In genomic region chr6:28832751-28833291, GRCm38 (mm10) we compare ENCODE assay signal across 9 mouse cellular contexts. TPM values are rescaled to one million over a fixed set of nuclear protein-coding genes. Genes with fewer than 3 reads are reported as not detected.
DNase-seq lines count a peak whose midpoint lies in the region; ATAC-seq and TF ChIP-seq lines count a peak whose summit lies in the region.
"Had no signal": no experiment of that assay in that cellular context is flagged by ENCODE, and none has a peak within 500 bp of the region (broad histone marks: within the 10 kb centered on the region; RNA-seq: fewer than 3 reads in every experiment).

No protein-coding gene starts in this region.

- peak overlapping the region; percentile 94 for H3K27ac ChIP-seq in hindbrain, embryonic 10.5 days
- H3K27ac ChIP-seq in limb, embryonic 12.5 days: no peak overlapping the region

- peak; percentile 20 for ATAC-seq in activated CD4-positive, CD25-positive, alpha-beta regulatory T cell, adult 4 months
- ATAC-seq in limb, embryonic 12.5 days (ENCODE audit: insufficient number of reproducible peaks, insufficient read depth, low FRiP score, low TSS enrichment, low read depth): peak; percentile 60; the same call in 1 of the 2 replicates
- ATAC-seq: Patski had no signal

- no peak for TF ChIP-seq POLR2A in myocyte (IDR thresholded peaks at IDR 0.05; ENCODE audit: insufficient read length, low read depth)

- H3K9ac ChIP-seq in limb, embryonic 12.5 days (replicated peaks): peak overlapping the region; percentile 66

- H3K36me3 ChIP-seq in hindbrain, embryonic 10.5 days: peaks cover 10% of the 10 kb centered on the region
- peaks cover 6% of the 10 kb centered on the region; the same call in 1 of the 2 replicates for H3K36me3 ChIP-seq in limb, embryonic 12.5 days
- no peaks in the 10 kb centered on the region for H3K36me3 ChIP-seq in myocyte (ENCODE audit: control insufficient read depth, insufficient read depth)

- peaks cover 6% of the 10 kb centered on the region for H3K79me2 ChIP-seq in myocyte (ENCODE audit: control insufficient read depth, insufficient read depth)

- peaks cover 45% of the 10 kb centered on the region for H3K27me3 ChIP-seq in hindbrain, embryonic 10.5 days (ENCODE audit: insufficient read depth, poor library complexity, severe bottlenecking)
- peaks cover 62% of the 10 kb centered on the region for H3K27me3 ChIP-seq in limb, embryonic 12.5 days
- no peaks in the 10 kb centered on the region for H3K27me3 ChIP-seq in myocyte (ENCODE audit: control insufficient read depth, insufficient read depth, insufficient read length)
- H3K27me3 ChIP-seq: Patski had no signal

- peaks cover 62% of the 10 kb centered on the region for H3K4me1 ChIP-seq in hindbrain, embryonic 10.5 days (replicated peaks)
- peaks cover 25% of the 10 kb centered on the region for H3K4me1 ChIP-seq in limb, embryonic 12.5 days (replicated peaks)

- H3ac ChIP-seq in myocyte (ENCODE audit: control insufficient read depth, insufficient read length): peak overlapping the region; percentile 23

- peak overlapping the region; percentile 100 for H3K4me2 ChIP-seq in limb, embryonic 12.5 days
- H3K4me2 ChIP-seq in myocyte (ENCODE audit: low read depth): peak overlapping the region; percentile 38

- under 1% methylated on average over 58 of the region's 58 CpGs for WGBS in hindbrain, embryonic 10.5 days
- 0% methylated on average over 58 of the region's 58 CpGs for WGBS in limb, embryonic 12.5 days

- no peaks in the 10 kb centered on the region for H3K9me3 ChIP-seq in hindbrain, embryonic 10.5 days
- H3K9me3 ChIP-seq in limb, embryonic 12.5 days: no peaks in the 10 kb centered on the region

- peak; percentile 21 for DNase-seq in kidney, adult 18-20 months
- no peak for DNase-seq in kidney, postnatal 25 days
- DNase-seq in embryo, embryonic 9.5 days (ENCODE audit: extremely low spot score): peak; percentile 68
- DNase-seq in hindbrain, embryonic 10.5 days (ENCODE audit: low spot score): peak; percentile 69
- no peak for DNase-seq in ovary, adult 18-20 months (ENCODE audit: low spot score)

- peak overlapping the region; percentile 80 for H3K4me3 ChIP-seq in hindbrain, embryonic 10.5 days
- peak overlapping the region; percentile 67 for H3K4me3 ChIP-seq in limb, embryonic 12.5 days (replicated peaks)
- no peak overlapping the region for H3K4me3 ChIP-seq in myocyte

TF ChIP-seq in myocyte, 11 proteins besides CTCF, POLR2A, EP300 and RAD21:
- TF ChIP-seq MAX (IDR thresholded peaks at IDR 0.05; ENCODE audit: low read depth) (no peak), REST (IDR thresholded peaks at IDR 0.05; ENCODE audit: insufficient read depth, insufficient read length) (no peak), CEBPB (IDR thresholded peaks at IDR 0.05; ENCODE audit: insufficient read depth, poor library complexity, severe bottlenecking) (no peak), MYOD1 (IDR thresholded peaks at IDR 0.05; ENCODE audit: control insufficient read depth in 1 of 3, insufficient read length in 2 of 3, low read depth in 2 of 3) (no peak), TCF12 (IDR thresholded peaks at IDR 0.05; ENCODE audit: insufficient read depth, poor library complexity, severe bottlenecking) (no peak), TCF3 (IDR thresholded peaks at IDR 0.05; ENCODE audit: insufficient read length, low read depth) (no peak), USF1 (IDR thresholded peaks at IDR 0.05; ENCODE audit: low read depth) (no peak), MYOG (IDR thresholded peaks at IDR 0.05; ENCODE audit: control insufficient read depth in 1 of 3, insufficient read depth in 1 of 3, insufficient read length in 2 of 3, low read depth in 2 of 3) (no peak), POLR2AphosphoS2 (IDR thresholded peaks at IDR 0.05; ENCODE audit: insufficient read length, low read depth) (no peak), E2F4 (IDR thresholded peaks at IDR 0.05; ENCODE audit: insufficient read depth) (no peak), SRF (IDR thresholded peaks at IDR 0.05; ENCODE audit: control insufficient read depth, insufficient read length, low read depth) (no peak)
TF ChIP-seq in myocyte: peak in this region for 0.

RNA-seq across cellular contexts. Expression of gene Lrrc4, which starts 1.3 kb away (rescaled TPM):
- polyA plus RNA-seq in activated CD4-positive, CD25-positive, alpha-beta regulatory T cell, adult 4 months (2017; shearing (Covaris generic)): under 1 TPM; 0.37 to 0.42 TPM
- polyA plus RNA-seq in hindbrain, embryonic 10.5 days (2016; fragmentation: Nextera tagmentation; extraction: Ambion mirVana): 2.3 and 2.4 TPM in 2 replicates
- 0.41 and 0.50 TPM in 2 replicates for polyA plus RNA-seq in limb, embryonic 12.5 days (2016; fragmentation: Nextera tagmentation; extraction: Ambion mirVana)
- polyA plus RNA-seq in myocyte (2012; fragmentation: generic; extraction: Trizol): 0.72 TPM
- polyA plus RNA-seq: Patski had no signal

Comparison
In these comparisons a context has a peak if more than half of its experiments do, and no peak if none do; other contexts are left out.
1. DNase-seq: peak in kidney, adult 18-20 months (single experiment), embryo, embryonic 9.5 days (single experiment) and hindbrain, embryonic 10.5 days (single experiment); none in kidney, postnatal 25 days (0 of 2) and ovary, adult 18-20 months (single experiment).